Mouse (Mus musculus) heart, adult 2 months (tissue): ENCODE measurements around the gene Adpgk.
"Not testable (repeated sequence)": the region's sequence is repeated elsewhere in the genome, so short reads cannot be mapped to it uniquely, and the experiment has no call there.

Experiments
- CTCF ChIP-seq: fragments of 200-600 bp; IDR thresholded peaks from 2 replicates; pipeline ENCODE4 v1.8.1; 2022; ENCODE audit warnings: antibody characterized with exemption, mild to moderate bottlenecking, moderate library complexity
- EP300 ChIP-seq: fragments of 200-500 bp; IDR thresholded peaks from 2 replicates; pipeline ENCODE4 v1.6.1; 2011; ENCODE audit warnings: low read depth, low read length, control low read depth; ENCODE audit not compliant: insufficient read depth

DNA sequence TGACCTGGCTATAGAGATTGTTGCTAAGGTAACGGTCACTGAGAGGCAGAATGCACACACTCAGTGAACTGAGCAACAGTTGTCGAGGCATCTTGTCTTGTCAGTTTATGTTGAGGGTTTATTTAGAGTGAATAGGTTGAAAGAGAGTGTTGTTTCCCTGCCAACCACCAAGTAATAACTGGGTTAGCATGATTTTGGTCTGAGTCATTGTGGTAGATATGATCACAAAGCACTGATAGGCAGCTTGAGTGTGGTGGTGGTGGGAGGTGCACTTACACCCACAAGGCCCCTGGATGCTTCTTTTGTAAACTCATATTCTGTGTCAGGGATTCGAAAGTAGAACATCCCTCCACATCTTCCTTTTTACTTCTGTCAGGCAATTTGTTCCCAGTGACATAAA, 69.1 kb downstream of the Adpgk start:
- TF ChIP-seq EP300, CTCF: not testable (repeated sequence)
